Mouse (Mus musculus) CH12.LX (cell line): ENCODE measurements at regions not wholly inside any gene's neighbourhood (a gene's known extent, or its start where the extent isn't known, plus 50 kb on each side); places are given as distances from the start of the nearest gene placed in this dataset.

Experiments used
- DNase-seq: peaks from one replicate; pipeline ENCODE4 v3.0.0-alpha.2; 2013; ENCODE audit errors: extremely low read depth
- H3K27ac ChIP-seq: 2 replicates; pipeline ENCODE4 v1.5.1; 2012; ENCODE audit warnings: low read depth, mild to moderate bottlenecking, control low read depth, moderate library complexity; ENCODE audit not compliant: insufficient read depth
- H3K27me3 ChIP-seq: replicated peaks from 2 replicates; pipeline ENCODE3; 2012; ENCODE audit warnings: inconsistent platforms
- H3K36me3 ChIP-seq, 2 experiments: replicated peaks in 1 of 2; 2 replicates each; pipeline versions ENCODE3 to v1.6.1; 2012; ENCODE audit warnings: inconsistent platforms in 1 of 2, low read length in 1 of 2, mild to moderate bottlenecking in 1 of 2, mixed read lengths in 1 of 2, moderate library complexity in 1 of 2; ENCODE audit not compliant: control insufficient read depth in 1 of 2, insufficient read depth in 1 of 2
- H3K4me1 ChIP-seq, 2 experiments: 2 replicates each; pipeline ENCODE4 v1.6.1; 2012; ENCODE audit warnings: inconsistent platforms in 1 of 2, moderate library complexity in 1 of 2; ENCODE audit not compliant: insufficient read depth in 2 of 2, control insufficient read depth in 1 of 2
- H3K4me2 ChIP-seq: 2 replicates; pipeline ENCODE4 v1.6.1; 2012; ENCODE audit warnings: low read depth, mild to moderate bottlenecking, control low read depth; ENCODE audit not compliant: poor library complexity, insufficient read depth, severe bottlenecking
- H3K4me3 ChIP-seq, 3 experiments: fragments of 150-350 bp in 1 of 3; sonication (generic) in 1 of 3; replicated peaks in 1 of 3; 2 replicates each; pipeline versions ENCODE3 to v1.5.1; 2011 to 2012; ENCODE audit warnings: low read depth in 2 of 3, low read length in 2 of 3, mild to moderate bottlenecking in 2 of 3, moderate library complexity in 2 of 3, control low read depth in 1 of 3, improper control_type of control experiment in 1 of 3, inconsistent platforms in 1 of 3, mixed read lengths in 1 of 3; ENCODE audit not compliant: poor library complexity in 1 of 3
- H3K79me2 ChIP-seq: replicated peaks from 2 replicates; pipeline ENCODE4 v1.6.1; 2012; ENCODE audit warnings: mild to moderate bottlenecking, moderate library complexity; ENCODE audit not compliant: control insufficient read depth, poor library complexity, insufficient read depth, severe bottlenecking; ENCODE audit errors: extremely low read depth
- H3K9ac ChIP-seq: 2 replicates; pipeline ENCODE4 v1.6.1; 2012; ENCODE audit warnings: low read depth, mild to moderate bottlenecking, control low read depth, moderate library complexity; ENCODE audit not compliant: insufficient read depth
- H3K9me3 ChIP-seq: replicated peaks from 2 replicates; pipeline ENCODE3; 2012; ENCODE audit warnings: low read length, inconsistent platforms, mixed read lengths
- BHLHE40 ChIP-seq: IDR thresholded peaks from 2 replicates; pipeline ENCODE4 v1.6.1; 2011; ENCODE audit warnings: mild to moderate bottlenecking, low read depth, low read length, improper control_type of control experiment
- E2F4 ChIP-seq: IDR thresholded peaks from 2 replicates; pipeline ENCODE4 v1.6.1; 2011; ENCODE audit warnings: low read depth, low read length, improper control_type of control experiment; ENCODE audit not compliant: insufficient replicate concordance
- ELF1 ChIP-seq: IDR thresholded peaks from 2 replicates; pipeline ENCODE4 v1.6.1; 2014; ENCODE audit warnings: low read depth, mild to moderate bottlenecking, inconsistent platforms, low read length, improper control_type of control experiment
- EP300 ChIP-seq: IDR thresholded peaks from 2 replicates; pipeline ENCODE4 v1.6.1; 2011; ENCODE audit warnings: low read length, improper control_type of control experiment
- HCFC1 ChIP-seq: IDR thresholded peaks from 2 replicates; pipeline ENCODE4 v1.6.1; 2012; ENCODE audit warnings: low read depth, mild to moderate bottlenecking, inconsistent platforms, low read length, improper control_type of control experiment
- IRF4 ChIP-seq: IDR thresholded peaks from 2 replicates; pipeline ENCODE4 v1.6.1; 2014; ENCODE audit warnings: low read depth, mild to moderate bottlenecking, inconsistent platforms, low read length, improper control_type of control experiment
- MAFK ChIP-seq: IDR thresholded peaks from 2 replicates; pipeline ENCODE4 v1.6.1; 2011; ENCODE audit warnings: low read length, improper control_type of control experiment; ENCODE audit not compliant: insufficient replicate concordance
- MAX ChIP-seq: IDR thresholded peaks from 2 replicates; pipeline ENCODE4 v1.6.1; 2011; ENCODE audit warnings: low read length, improper control_type of control experiment
- MAZ ChIP-seq: IDR thresholded peaks from 2 replicates; pipeline ENCODE4 v1.6.1; 2012; ENCODE audit warnings: low read depth, mild to moderate bottlenecking, inconsistent platforms, low read length, improper control_type of control experiment, moderate library complexity
- MEF2A ChIP-seq: IDR thresholded peaks from 2 replicates; pipeline ENCODE4 v1.6.1; 2014; ENCODE audit warnings: low read depth, mild to moderate bottlenecking, inconsistent platforms, low read length, improper control_type of control experiment, borderline replicate concordance
- MXI1 ChIP-seq: IDR thresholded peaks from 2 replicates; pipeline ENCODE4 v1.6.1; 2011; ENCODE audit warnings: mild to moderate bottlenecking, low read depth, low read length, improper control_type of control experiment
- NRF1 ChIP-seq: IDR thresholded peaks from 2 replicates; pipeline ENCODE4 v1.6.1; 2014; ENCODE audit warnings: low read depth, mild to moderate bottlenecking, inconsistent platforms, low read length, improper control_type of control experiment, moderate library complexity
- PAX5 ChIP-seq: IDR thresholded peaks from 2 replicates; pipeline ENCODE4 v1.6.1; 2012; ENCODE audit warnings: low read length, inconsistent platforms, mixed read lengths
- POLR2A ChIP-seq: IDR thresholded peaks from 2 replicates; pipeline ENCODE4 v1.6.1; 2011; ENCODE audit warnings: low read depth, mild to moderate bottlenecking, improper control_type of control experiment, low read length
- RCOR1 ChIP-seq: conservative IDR thresholded peaks from 2 replicates; pipeline ENCODE4 v1.6.1; 2012; ENCODE audit warnings: low read depth, mild to moderate bottlenecking, inconsistent platforms, low read length, improper control_type of control experiment
- SIN3A ChIP-seq: IDR thresholded peaks from 2 replicates; pipeline ENCODE4 v1.6.1; 2012; ENCODE audit warnings: low read length, improper control_type of control experiment, inconsistent platforms
- TBP ChIP-seq: conservative IDR thresholded peaks from 2 replicates; pipeline ENCODE4 v1.6.1; 2011; ENCODE audit warnings: low read depth, low read length, improper control_type of control experiment
- TCF12 ChIP-seq: IDR thresholded peaks from 2 replicates; pipeline ENCODE4 v1.6.1; 2014; ENCODE audit warnings: low read depth, mild to moderate bottlenecking, inconsistent platforms, low read length, improper control_type of control experiment
- USF2 ChIP-seq: conservative IDR thresholded peaks from 2 replicates; pipeline ENCODE4 v1.6.1; 2011; ENCODE audit warnings: low read depth, low read length, improper control_type of control experiment
- ZKSCAN1 ChIP-seq: IDR thresholded peaks from 2 replicates; pipeline ENCODE4 v1.6.1; 2012; ENCODE audit warnings: low read depth, inconsistent platforms, low read length, improper control_type of control experiment, borderline replicate concordance
- ZMIZ1 ChIP-seq: IDR thresholded peaks from 2 replicates; pipeline ENCODE4 v1.6.1; 2012; ENCODE audit warnings: low read depth, mild to moderate bottlenecking, inconsistent platforms, low read length, improper control_type of control experiment
- dilution Hi-C: fragments of 300-500 bp; cut with MboI; formaldehyde crosslinking; loops from 2 replicates; pipeline ENCODE4 v1.14.3; 2020; ENCODE audit warnings: low sequenced_read_pairs; ENCODE audit not compliant: extremely low pct_unique_long_range_greater_than_20kb, extremely low pct_ligation_motif_present
- in situ Hi-C: fragments of 300-500 bp; cut with MboI; formaldehyde crosslinking; loops from 3 replicates; pipeline ENCODE4 v1.14.3; 2019; ENCODE audit warnings: low sequenced_read_pairs, low pct_ligation_motif_present, low pct_unique_long_range_greater_than_20kb, mixed read lengths

- Histone ChIP-seq H3K9me3 (no peaks in the 10 kb centered on the region), H3K4me3 (no peak overlapping the region), H3K36me3 (no peaks in the 10 kb centered on the region), H3K4me2 (no peak overlapping the region), H3K27ac (no peak overlapping the region), H3K9ac (no peak overlapping the region), H3K27me3 (peaks cover 25% of the 10 kb centered on the region), H3K79me2 (no peaks in the 10 kb centered on the region), H3K4me1 (no peaks in the 10 kb centered on the region)
- dilution Hi-C loops (no loop called here), in situ Hi-C loops (no loop called here)
- no peak for TF ChIP-seq HCFC1
- no peak for TF ChIP-seq TBP
- no peak for TF ChIP-seq MAFK
- no peak for TF ChIP-seq E2F4
- TF ChIP-seq NRF1, result no peak
- TF ChIP-seq ZMIZ1, result no peak
- TF ChIP-seq USF2, result no peak
- no peak for DNase-seq
These were observed 184.6 kb upstream of the Dynlrb2 start for GRCm38 (mm10) chr8:116320014-116320680.

GRCm38 (mm10) chr8:116315410-116315809 lies 189.4 kb upstream of the Dynlrb2 start:
- H3K4me1 ChIP-seq, result peaks cover 0 to 6% of the 10 kb centered on the region in 2 experiments; a peak in 1 of 4 replicates
- H3K9me3 ChIP-seq, result no peaks in the 10 kb centered on the region
- no peak overlapping the region for H3K9ac ChIP-seq
- no peak overlapping the region for H3K27ac ChIP-seq
- H3K4me3 ChIP-seq, result no peak overlapping the region
- dilution Hi-C loops (no loop called here), in situ Hi-C loops (no loop called here)
- TF ChIP-seq EP300 (no peak), ZKSCAN1 (no peak), IRF4 (no peak), TCF12 (no peak), E2F4 (no peak), ELF1 (no peak), MAZ (no peak), NRF1 (no peak), MXI1 (no peak), SIN3A (no peak), POLR2A (no peak), PAX5 (no peak), USF2 (no peak), ZMIZ1 (no peak), MAFK (no peak), MEF2A (no peak), BHLHE40 (no peak), MAX (no peak), RCOR1 (no peak), TBP (no peak)
- no peak overlapping the region for H3K4me2 ChIP-seq
- DNase-seq, result no peak
- no peaks in the 10 kb centered on the region for H3K36me3 ChIP-seq
- H3K79me2 ChIP-seq, result no peaks in the 10 kb centered on the region
- H3K27me3 ChIP-seq, result peaks cover 21% of the 10 kb centered on the region
